Mouse (Mus musculus) embryonic stem cell, embryonic (primary cell): ENCODE measurements around the gene AC129217.1.

Experiments
- CTCF ChIA-PET, 4 experiments: fragments of 300-600 bp in 2 of 4; fragments of 350-600 bp in 2 of 4; sonication (Branson Sonifier 250); formaldehyde crosslinking; loops; one replicate each; lab custom pipeline; 2022; ENCODE audit warnings: inconsistent platforms in 2 of 4; lab: Charles Lee
- POLR2A ChIA-PET, 4 experiments: fragments of 300-600 bp in 2 of 4; fragments of 350-600 bp in 2 of 4; sonication (Branson Sonifier 250); formaldehyde crosslinking; loops; one replicate each; lab custom pipeline; 2022; ENCODE audit warnings: antibody characterized with exemption in 4 of 4, inconsistent platforms in 1 of 4; lab: Charles Lee

Gene AC129217.1

GRCm38 (mm10) chr19:8871267-8872186, 42.0 kb downstream of the AC129217.1 start, which contains the start of gene Ubxn1:
Ubxn1 (plus strand) TSS chr19:8871496.
- ChIA-PET POLR2A (interaction anchor here (0.5 to 27.2 kb wide), 101 partner anchors 9 to 1110 kb away, joined by 3 to 851 read pairs (median 4); partner anchors contain the start of genes Uqcc3 (in 4 of the 4), 1810009A15Rik (in 3 of the 4), Eef1g (in 3 of the 4) and Gm49403 (in 3 of the 4)), CTCF (interaction anchor here (0.6 to 1.0 kb wide), 7 partner anchors 14 to 158 kb away, joined by 3 to 9 read pairs (median 4); no protein-coding TSS in a partner anchor)

GRCm38 (mm10) chr19:8872266-8872840, 42.8 kb downstream of the AC129217.1 start:
- ChIA-PET POLR2A (interaction anchor here (0.6 to 27.2 kb wide), 43 partner anchors 9 to 1406 kb away, joined by 3 to 851 read pairs (median 4); partner anchors contain the start of genes 1810009A15Rik (in 4 of the 4), Gm49416 (in 4 of the 4), Uqcc3 (in 3 of the 4) and Ganab (in 2 of the 4)), CTCF (interaction anchor here in 2 of 4 experiments (0.6 to 0.7 kb wide), 3 partner anchors 8 to 1500 kb away, joined by 3 to 4 read pairs (median 3); partner anchors contain the start of gene Uqcc3 (in 1 of the 2))

GRCm38 (mm10) chr19:8875031-8875430, 45.5 kb downstream of the AC129217.1 start:
- ChIA-PET POLR2A (interaction anchor here in 3 of 4 experiments (0.9 to 27.2 kb wide), 23 partner anchors 9 to 162 kb away, joined by 3 to 851 read pairs (median 4); partner anchors contain the start of genes 1810009A15Rik (in 3 of the 3), Gm49416 (in 3 of the 3), Eef1g (in 2 of the 3) and Ganab (in 2 of the 3)), CTCF (interaction anchor here in 2 of 4 experiments (0.6 to 1.1 kb wide), 3 partner anchors 11 to 100 kb away, joined by 3 to 5 read pairs (median 3); partner anchors contain the start of gene Tmem179b (in 1 of the 2))

GRCm38 (mm10) chr19:8880311-8881033, 50.9 kb downstream of the AC129217.1 start, which contains the start of gene Uqcc3:
Uqcc3 (minus strand) TSS chr19:8880923.
- POLR2A ChIA-PET = interaction anchor here (0.5 to 27.2 kb wide), 94 partner anchors 1 to 238 kb away, joined by 3 to 851 read pairs (median 4); partner anchors contain the start of genes Ubxn1 (in 4 of the 4), 1810009A15Rik (in 3 of the 4), B3gat3 (in 3 of the 4) and Eef1g (in 3 of the 4)

GRCm38 (mm10) chr19:8881034-8881392, 51.4 kb downstream of the AC129217.1 start:
- CTCF ChIA-PET = interaction anchor here in 1 of 4 experiments (0.7 to 1.5 kb wide), 3 partner anchors 8 to 22 kb away, joined by 3 to 4 read pairs (median 4); no protein-coding TSS in a partner anchor
- POLR2A ChIA-PET = interaction anchor here (0.5 to 27.2 kb wide), 94 partner anchors 2 to 1705 kb away, joined by 3 to 851 read pairs (median 4); partner anchors contain the start of genes Ubxn1 (in 4 of the 4), 1810009A15Rik (in 3 of the 4), B3gat3 (in 3 of the 4) and Eef1g (in 3 of the 4)

More at GRCm38 (mm10) chr19:8880311-8881033, 50.9 kb downstream of the AC129217.1 start, which contains the start of gene Uqcc3:
- CTCF ChIA-PET = interaction anchor here in 1 of 4 experiments (0.7 to 1.5 kb wide), 3 partner anchors 8 to 22 kb away, joined by 3 to 4 read pairs (median 4); no protein-coding TSS in a partner anchor

GRCm38 (mm10) chr19:8883616-8884015, 54.0 kb downstream of the AC129217.1 start, which contains the start of the genes Lbhd1 and Gm49403:
Lbhd1 (plus strand) TSS chr19:8883732.
Gm49403 (plus strand) TSS chr19:8883930.
- ChIA-PET POLR2A (interaction anchor here in 3 of 4 experiments (0.7 to 27.2 kb wide), 23 partner anchors 4 to 168 kb away, joined by 3 to 851 read pairs (median 8); partner anchors contain the start of genes Ubxn1 (in 3 of the 3), 1810009A15Rik (in 2 of the 3), Eef1g (in 2 of the 3) and Ganab (in 2 of the 3)), CTCF (no interaction called here)

GRCm38 (mm10) chr19:8886916-8887584, 57.5 kb downstream of the AC129217.1 start:
- ChIA-PET POLR2A (interaction anchor here (0.6 to 27.2 kb wide), 128 partner anchors 3 to 1616 kb away, joined by 3 to 851 read pairs (median 11); partner anchors contain the start of genes Eef1g (in 4 of the 4), Ganab (in 4 of the 4), Tut1 (in 4 of the 4) and Ubxn1 (in 4 of the 4)), CTCF (interaction anchor here in 1 of 4 experiments (0.6 kb wide), 1 partner anchor 93 kb away, joined by 3 read pairs; no protein-coding TSS in a partner anchor)

- ChIA-PET POLR2A (interaction anchor here (0.6 to 27.2 kb wide), 220 partner anchors 2 to 1623 kb away, joined by 3 to 851 read pairs (median 6); partner anchors contain the start of genes Eef1g (in 4 of the 4), Ganab (in 4 of the 4), Gng3 (in 4 of the 4) and Tut1 (in 4 of the 4)), CTCF (interaction anchor here in 1 of 4 experiments (1.2 kb wide), 1 partner anchor 195 kb away, joined by 5 read pairs; no protein-coding TSS in a partner anchor)
These were observed 58.3 kb downstream of the AC129217.1 start for GRCm38 (mm10) chr19:8887585-8888463.

GRCm38 (mm10) chr19:8888511-8889385, 59.2 kb downstream of the AC129217.1 start, which contains the start of the genes 1810009A15Rik and Gm49416:
1810009A15Rik (plus strand) TSS chr19:8888853.
Gm49416 (plus strand) TSS chr19:8888926.
- ChIA-PET CTCF (interaction anchor here in 3 of 4 experiments (0.6 to 1.2 kb wide), 6 partner anchors 9 to 194 kb away, joined by 3 to 5 read pairs (median 4); no protein-coding TSS in a partner anchor), POLR2A (interaction anchor here (0.5 to 27.2 kb wide), 219 partner anchors 1 to 1624 kb away, joined by 3 to 851 read pairs (median 6); partner anchors contain the start of genes B3gat3 (in 4 of the 4), Eef1g (in 4 of the 4), Ganab (in 4 of the 4) and Gng3 (in 4 of the 4))
